Mouse (Mus musculus) G1E (cell line): Measurements from ENCODE around the gene Enpp3.

Experiments used
- CTCF ChIP-seq: IDR thresholded peaks from 2 replicates; pipeline ENCODE4 v1.5.1; 2012; ENCODE audit warnings: low read depth, low read length, inconsistent platforms, mixed read lengths
- GATA2 ChIP-seq: IDR thresholded peaks from 2 replicates; pipeline ENCODE4 v1.6.1; 2012; ENCODE audit warnings: low read depth, low read length, inconsistent platforms, borderline replicate concordance

DNA sequence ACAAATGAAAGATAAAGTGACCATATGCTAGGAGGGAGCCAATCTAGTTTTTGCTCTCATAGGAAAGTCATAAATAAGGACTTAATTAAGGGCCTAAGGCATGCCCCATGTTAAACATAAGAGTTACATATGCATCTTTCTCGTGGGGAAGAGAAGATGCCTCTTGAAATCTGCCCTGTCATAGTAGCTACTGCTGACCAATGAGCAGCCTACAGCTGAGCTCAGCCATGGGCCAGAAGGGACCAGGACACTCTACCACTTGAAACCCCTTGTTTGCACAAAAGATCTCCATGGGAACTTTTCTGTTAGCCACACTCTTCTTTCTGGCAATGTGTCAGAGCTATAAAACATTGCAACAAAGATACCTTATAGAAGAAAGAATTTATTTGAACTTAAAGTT, 19.4 kb downstream of the Enpp3 start:
- no peak for TF ChIP-seq CTCF
- no peak for TF ChIP-seq GATA2
